Mouse (Mus musculus): ENCODE measurements around the gene Gdpgp1.

The Gdpgp1 gene

GRCm38 (mm10) chr7:80260625-80261371 is 28.1 kb downstream of the Gdpgp1 start, which contains the start of gene Ngrn:
Ngrn (plus strand) TSS chr7:80261215.
- in situ Hi-C loops (cut with MboI; ENCODE audit: low pct_unique_long_range_greater_than_20kb in 1 of 2, low sequenced_read_pairs in 2 of 2, unreplicated experiment in 1 of 2), result no loop called here

- in situ Hi-C loops (cut with MboI; ENCODE audit: low pct_unique_long_range_greater_than_20kb in 1 of 2, low sequenced_read_pairs in 2 of 2, unreplicated experiment in 1 of 2), result no loop called here
Observed at GRCm38 (mm10) chr7:80261372-80261990, 28.8 kb downstream of the Gdpgp1 start.

- in situ Hi-C loops (cut with MboI; ENCODE audit: low pct_unique_long_range_greater_than_20kb in 1 of 2, low sequenced_read_pairs in 2 of 2, unreplicated experiment in 1 of 2), result no loop called here
Observed at GRCm38 (mm10) chr7:80264606-80265005, 31.9 kb downstream of the Gdpgp1 start.

GRCm38 (mm10) chr7:80267764-80268163 is 35.1 kb downstream of the Gdpgp1 start:
- in situ Hi-C loops (cut with MboI; ENCODE audit: low pct_unique_long_range_greater_than_20kb in 1 of 2, low sequenced_read_pairs in 2 of 2, unreplicated experiment in 1 of 2), result no loop called here

- in situ Hi-C loops (cut with MboI; ENCODE audit: low pct_unique_long_range_greater_than_20kb in 1 of 2, low sequenced_read_pairs in 2 of 2, unreplicated experiment in 1 of 2), result no loop called here
Observed at GRCm38 (mm10) chr7:80268897-80269750, 36.5 kb downstream of the Gdpgp1 start, which contains the start of gene Vps33b. Vps33b (plus strand) TSS chr7:80269649.

- in situ Hi-C loops (cut with MboI; ENCODE audit: low pct_unique_long_range_greater_than_20kb in 1 of 2, low sequenced_read_pairs in 2 of 2, unreplicated experiment in 1 of 2), result no loop called here
Observed at GRCm38 (mm10) chr7:80269751-80270255, 37.1 kb downstream of the Gdpgp1 start.

- in situ Hi-C loops (cut with MboI; ENCODE audit: low pct_unique_long_range_greater_than_20kb in 1 of 2, low sequenced_read_pairs in 2 of 2, unreplicated experiment in 1 of 2), result no loop called here
Observed at GRCm38 (mm10) chr7:80273456-80273855, 40.8 kb downstream of the Gdpgp1 start.

GRCm38 (mm10) chr7:80276374-80276773 is 43.7 kb downstream of the Gdpgp1 start:
- in situ Hi-C loops (cut with MboI; ENCODE audit: low pct_unique_long_range_greater_than_20kb in 1 of 2, low sequenced_read_pairs in 2 of 2, unreplicated experiment in 1 of 2), result no loop called here

GRCm38 (mm10) chr7:80280032-80280431 is 47.4 kb downstream of the Gdpgp1 start:
- in situ Hi-C loops (cut with MboI; ENCODE audit: low pct_unique_long_range_greater_than_20kb in 1 of 2, low sequenced_read_pairs in 2 of 2, unreplicated experiment in 1 of 2), result no loop called here

GRCm38 (mm10) chr7:80280998-80281397 is 48.3 kb downstream of the Gdpgp1 start:
- in situ Hi-C loops (cut with MboI; ENCODE audit: low pct_unique_long_range_greater_than_20kb in 1 of 2, low sequenced_read_pairs in 2 of 2, unreplicated experiment in 1 of 2), result no loop called here

GRCm38 (mm10) chr7:80281646-80282045 is 49.0 kb downstream of the Gdpgp1 start:
- in situ Hi-C loops (cut with MboI; ENCODE audit: low pct_unique_long_range_greater_than_20kb in 1 of 2, low sequenced_read_pairs in 2 of 2, unreplicated experiment in 1 of 2), result no loop called here

- in situ Hi-C loops (cut with MboI; ENCODE audit: low pct_unique_long_range_greater_than_20kb in 1 of 2, low sequenced_read_pairs in 2 of 2, unreplicated experiment in 1 of 2), result no loop called here
Observed at GRCm38 (mm10) chr7:80283226-80283918, 50.7 kb downstream of the Gdpgp1 start.

- in situ Hi-C loops (cut with MboI; ENCODE audit: low pct_unique_long_range_greater_than_20kb in 1 of 2, low sequenced_read_pairs in 2 of 2, unreplicated experiment in 1 of 2), result no loop called here
Observed at GRCm38 (mm10) chr7:80284391-80284790, 51.7 kb downstream of the Gdpgp1 start.

- in situ Hi-C loops (cut with MboI; ENCODE audit: low pct_unique_long_range_greater_than_20kb in 1 of 2, low sequenced_read_pairs in 2 of 2, unreplicated experiment in 1 of 2), result no loop called here
Observed at GRCm38 (mm10) chr7:80285725-80286124, 53.1 kb downstream of the Gdpgp1 start.

GRCm38 (mm10) chr7:80287736-80288135 is 55.1 kb downstream of the Gdpgp1 start:
- in situ Hi-C loops (cut with MboI; ENCODE audit: low pct_unique_long_range_greater_than_20kb in 1 of 2, low sequenced_read_pairs in 2 of 2, unreplicated experiment in 1 of 2), result no loop called here
